Comparison of ENCODE assay signal across 8 mouse cellular contexts in genomic region chr11:117482677-117483511, GRCm38 (mm10). TPM values are rescaled to one million over a fixed set of nuclear protein-coding genes. Genes with fewer than 3 reads are reported as not detected.
DNase-seq lines count a peak whose midpoint lies in the region; ATAC-seq and TF ChIP-seq lines count a peak whose summit lies in the region.

No protein-coding gene starts in this region.

- no peaks in the 10 kb centered on the region for H3K9me3 ChIP-seq in forebrain, postnatal 0 days (ENCODE audit: low read length)
- H3K9me3 ChIP-seq in lung, embryonic 14.5 days (ENCODE audit: low read depth, low read length) = no peaks in the 10 kb centered on the region

- peak overlapping the region; percentile 45 for H3K9ac ChIP-seq in forebrain, postnatal 0 days
- peak overlapping the region; percentile 13; the same call in 1 of the 2 replicates for H3K9ac ChIP-seq in lung, embryonic 14.5 days

- 2% methylated on average over 25 of the region's 26 CpGs for WGBS in forebrain, postnatal 0 days
- WGBS in lung, embryonic 14.5 days = 1% methylated on average over 25 of the region's 26 CpGs
- 4% methylated on average over 25 of the region's 26 CpGs for WGBS in olfactory bulb, adult 2 months
- 6% methylated on average over 25 of the region's 26 CpGs for WGBS in thymus, adult 2 months

- peak; percentile 49; the same call in 1 of the 2 replicates for ATAC-seq in cerebellum, adult (ENCODE audit: insufficient number of reproducible peaks, low FRiP score, low TSS enrichment)
- peak; percentile 81 for ATAC-seq in forebrain, postnatal 0 days
- ATAC-seq in hematopoietic stem cell, adult 5-6 weeks (replicated peaks in 1 of 2; ENCODE audit: insufficient read depth in 1 of 2, low FRiP score in 2 of 2, low TSS enrichment in 1 of 2, low read depth in 1 of 2, poor library complexity in 2 of 2, severe bottlenecking in 2 of 2) = peak; percentile 54 to 60
- ATAC-seq in lung, embryonic 14.5 days (ENCODE audit: insufficient read depth) = peak; percentile 72

- no peaks in the 10 kb centered on the region for H3K27me3 ChIP-seq in forebrain, postnatal 0 days (ENCODE audit: insufficient read depth, low read length)
- no peaks in the 10 kb centered on the region for H3K27me3 ChIP-seq in lung, embryonic 14.5 days (ENCODE audit: insufficient read depth, low read length)
- H3K27me3 ChIP-seq in thymus, adult 2 months (ENCODE audit: control insufficient read depth, insufficient read depth, low read length) = no peaks in the 10 kb centered on the region; the same call in 1 of the 2 replicates

- H3K27ac ChIP-seq in forebrain, postnatal 0 days (ENCODE audit: low read depth, low read length) = peak overlapping the region; percentile 88
- H3K27ac ChIP-seq in lung, embryonic 14.5 days (ENCODE audit: low read depth) = peak overlapping the region; percentile 75
- peak overlapping the region; percentile 91 for H3K27ac ChIP-seq in olfactory bulb, adult 2 months (ENCODE audit: insufficient read depth, low read depth, low read length)
- H3K27ac ChIP-seq in thymus, adult 2 months (ENCODE audit: control insufficient read depth, insufficient read depth, low read length) = no peak overlapping the region

- TF ChIP-seq POLR2A in olfactory bulb, adult 2 months (IDR thresholded peaks at IDR 0.05; ENCODE audit: insufficient read depth, low read depth, low read length) = no peak
- peak; percentile 7; the same call in 1 of the 2 replicates for TF ChIP-seq POLR2A in thymus, adult 2 months (IDR thresholded peaks at IDR 0.05; ENCODE audit: control insufficient read depth, extremely low read depth, insufficient read depth, low read length, poor library complexity)

- peak overlapping the region; percentile 22 for H3K4me3 ChIP-seq in forebrain, postnatal 0 days (ENCODE audit: low read depth, low read length)
- H3K4me3 ChIP-seq in lung, embryonic 14.5 days (ENCODE audit: low read depth, low read length) = peak overlapping the region; percentile 27
- H3K4me3 ChIP-seq in olfactory bulb, adult 2 months (ENCODE audit: insufficient read depth, low read depth, low read length) = peak overlapping the region; percentile 27
- H3K4me3 ChIP-seq in thymus, adult 2 months (ENCODE audit: control insufficient read depth, insufficient read depth, low read length) = peak overlapping the region; percentile 28

- 0 out of 2 replicates have a peak, but pooled peaks have one; percentile 20 for TF ChIP-seq CTCF in forebrain, postnatal 0 days (IDR thresholded peaks at IDR 0.05; ENCODE audit: low read depth)
- TF ChIP-seq CTCF in lung, embryonic 14.5 days (IDR thresholded peaks at IDR 0.05; ENCODE audit: low read depth) = no peak
- no peak for TF ChIP-seq CTCF in olfactory bulb, adult 2 months (IDR thresholded peaks at IDR 0.05; ENCODE audit: insufficient read depth, low read depth, low read length)
- no peak for TF ChIP-seq CTCF in thymus, adult 2 months (IDR thresholded peaks at IDR 0.05; ENCODE audit: borderline replicate concordance, control insufficient read depth, extremely low read depth, insufficient read depth, low read length, poor library complexity)

- peak overlapping the region; percentile 49 for H3K4me2 ChIP-seq in forebrain, postnatal 0 days (ENCODE audit: low read depth)
- H3K4me2 ChIP-seq in lung, embryonic 14.5 days = peak overlapping the region; percentile 73

- DNase-seq in CD8-positive naive resting alpha-beta T cell, adult 2 months (ENCODE audit: low read depth in 2 of 2, low spot score in 2 of 2) = peak; percentile 41 to 58
- peak; percentile 95 for DNase-seq in forebrain, postnatal 0 days
- peak; percentile 92 to 96 for DNase-seq in layer of hippocampus, adult 8-10 months (ENCODE audit: low spot score in 2 of 2)
- peak; percentile 80 for DNase-seq in lung, embryonic 14.5 days
- peak; percentile 62 for DNase-seq in thymus, adult 2 months

- H3K36me3 ChIP-seq in forebrain, postnatal 0 days (ENCODE audit: insufficient read depth) = no peaks in the 10 kb centered on the region
- no peaks in the 10 kb centered on the region for H3K36me3 ChIP-seq in lung, embryonic 14.5 days (ENCODE audit: insufficient read depth)
- H3K36me3 ChIP-seq in thymus, adult 2 months (ENCODE audit: control insufficient read depth, insufficient read depth, low read length) = no peaks in the 10 kb centered on the region

- peaks cover 46% of the 10 kb centered on the region for H3K4me1 ChIP-seq in forebrain, postnatal 0 days (ENCODE audit: insufficient read depth)
- H3K4me1 ChIP-seq in lung, embryonic 14.5 days (ENCODE audit: insufficient read depth) = peaks cover 17% of the 10 kb centered on the region
- peaks cover 57% of the 10 kb centered on the region for H3K4me1 ChIP-seq in olfactory bulb, adult 2 months (ENCODE audit: control insufficient read depth, insufficient read depth, low read length)
- H3K4me1 ChIP-seq in thymus, adult 2 months (replicated peaks; ENCODE audit: control insufficient read depth, insufficient read depth, low read length) = peaks cover 17% of the 10 kb centered on the region

RNA-seq across cellular contexts. Expression of gene Gm11733, which starts 1.3 kb away (rescaled TPM):
- total RNA-seq in forebrain, postnatal 0 days (2014; rRNA removed) = 0.14 and 0.23 TPM in 2 replicates
- 0.08 and 0.18 TPM in 2 replicates for polyA plus RNA-seq in forebrain, postnatal 0 days (2015; fragmentation: Nextera tagmentation; extraction: Ambion mirVana)
- total RNA-seq in hematopoietic stem cell, adult 5-6 weeks (2017) = not detected in 2 replicates
- under 1 TPM in 1 of 4 experiments, not detected in 3; 0.23 TPM for total RNA-seq in layer of hippocampus, adult 8-10 months (2022)
- polyA plus RNA-seq in lung, embryonic 14.5 days (2014; fragmentation: Nextera tagmentation; extraction: Ambion mirVana) = 0.08 TPM in 1 of 2 replicates, not detected in the other
- polyA plus RNA-seq in olfactory bulb, adult 2 months (2012; ENCODE audit: insufficient read depth, insufficient read length, low replicate concordance, missing spikeins) = not detected in 2 replicates
- 0.05 TPM in 1 of 2 replicates, not detected in the other for polyA plus RNA-seq in thymus, adult 2 months (2012; rRNA removed)
